ENCODE assay signal across 18 mouse cellular contexts in the genomic region with DNA sequence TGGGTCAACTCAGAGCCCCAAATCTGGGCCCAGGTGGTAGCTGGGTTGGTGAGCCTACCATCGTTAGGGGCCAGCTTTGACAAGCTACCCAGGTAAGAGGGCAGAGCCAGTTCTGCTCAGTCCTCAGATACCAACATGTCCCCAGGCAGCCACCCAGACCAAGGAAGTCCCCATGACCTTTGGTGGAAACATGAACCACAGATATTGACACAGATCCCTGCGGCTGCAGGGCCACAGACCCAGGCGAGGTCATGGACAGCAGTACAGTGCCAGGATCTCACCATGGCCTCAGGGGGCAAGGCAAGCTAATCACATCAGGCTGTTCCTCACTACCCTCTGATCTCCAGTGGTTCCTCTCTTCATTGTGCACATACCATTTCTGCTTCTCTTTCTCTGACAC.
"Had no signal": no experiment of that assay in that cellular context is flagged by ENCODE, and none has a peak within 500 bp of the region (broad histone marks: within the 10 kb centered on the region; RNA-seq: fewer than 3 reads in every experiment).

No protein-coding gene starts in this region.

- ATAC-seq: midbrain, embryonic 15.5 days had no signal

- H3K4me2 ChIP-seq: liver, embryonic 15.5 days; midbrain, embryonic 12.5 days; midbrain, embryonic 15.5 days; neural tube, embryonic 12.5 days; neural tube, embryonic 15.5 days had no signal

- H3K27me3 ChIP-seq: liver, embryonic 15.5 days; midbrain, embryonic 12.5 days; midbrain, embryonic 15.5 days; neural tube, embryonic 12.5 days; neural tube, embryonic 15.5 days had no signal

- H3K36me3 ChIP-seq: liver, embryonic 15.5 days had no signal

- H3K4me1 ChIP-seq: liver, embryonic 15.5 days; midbrain, embryonic 12.5 days; midbrain, embryonic 15.5 days; neural tube, embryonic 12.5 days; neural tube, embryonic 15.5 days had no signal

- H3K4me3 ChIP-seq: layer of hippocampus, adult 2 months; left cerebral cortex, adult 2 months; liver, embryonic 15.5 days; midbrain, embryonic 12.5 days; midbrain, embryonic 15.5 days; neural tube, embryonic 12.5 days; neural tube, embryonic 15.5 days had no signal

- DNase-seq: kidney, adult 2 months; kidney, postnatal 25 days; layer of hippocampus, adult 9-11 months; layer of hippocampus, postnatal 36 days; lung, adult 2 months; retina, postnatal 1 day; right cerebral cortex, postnatal 25 days; thymus, adult 18-20 months; thymus, postnatal 36 days had no signal

- H3K27ac ChIP-seq: kidney, postnatal 0 days; layer of hippocampus, adult 2 months; left cerebral cortex, adult 2 months; liver, embryonic 15.5 days; macrophage; midbrain, embryonic 12.5 days; midbrain, embryonic 15.5 days; neural tube, embryonic 12.5 days; neural tube, embryonic 15.5 days had no signal

- H3K9ac ChIP-seq: liver, embryonic 15.5 days; midbrain, embryonic 12.5 days; midbrain, embryonic 15.5 days; neural tube, embryonic 12.5 days; neural tube, embryonic 15.5 days had no signal

- H3K9me3 ChIP-seq: liver, embryonic 15.5 days; midbrain, embryonic 12.5 days; midbrain, embryonic 15.5 days; neural tube, embryonic 15.5 days had no signal
